Mouse (Mus musculus): ENCODE measurements at regions not wholly inside any gene's neighbourhood (a gene's known extent, or its start where the extent isn't known, plus 50 kb on each side); places are given as distances from the start of the nearest gene placed in this dataset.

- Histone ChIP-seq H3K9me3 (replicated peaks) (peaks cover 23% of the 10 kb centered on the region), H3K27me3 (ENCODE audit: insufficient read depth, low read length) (no peaks in the 10 kb centered on the region), H3K4me1 (ENCODE audit: insufficient read depth, low read depth, low read length) (no peaks in the 10 kb centered on the region), H3K36me3 (replicated peaks) (no peaks in the 10 kb centered on the region), H3K4me3 (ENCODE audit: low read depth, low read length) (no peak overlapping the region)
- TF ChIP-seq GATA2 (IDR thresholded peaks at IDR 0.05; ENCODE audit: borderline replicate concordance, low read depth, low read length) (no peak), TAL1 (conservative IDR thresholded peaks at IDR 0.05; ENCODE audit: low read depth, low read length) (no peak), CTCF (IDR thresholded peaks at IDR 0.05; ENCODE audit: low read depth, low read length) (no peak)
- ATAC-seq (ENCODE audit: extremely low read depth, insufficient number of reproducible peaks, low FRiP score, poor library complexity, severe bottlenecking) (no peak), DNase-seq (ENCODE audit: low spot score) (no peak)
Observed at GRCm38 (mm10) chr8:103270035-103270434, 484.6 kb upstream of the Cdh11 start.

- Histone ChIP-seq H3K4me3 (ENCODE audit: low read depth, low read length) (no peak overlapping the region), H3K36me3 (replicated peaks) (no peaks in the 10 kb centered on the region), H3K9me3 (replicated peaks) (peaks cover 23% of the 10 kb centered on the region), H3K4me1 (ENCODE audit: insufficient read depth, low read depth, low read length) (no peaks in the 10 kb centered on the region), H3K27me3 (ENCODE audit: insufficient read depth, low read length) (no peaks in the 10 kb centered on the region)
- ATAC-seq (ENCODE audit: extremely low read depth, insufficient number of reproducible peaks, low FRiP score, poor library complexity, severe bottlenecking) (no peak), DNase-seq (ENCODE audit: low spot score) (no peak)
- no peak for TF ChIP-seq POLR2AphosphoS5 (IDR thresholded peaks at IDR 0.05; ENCODE audit: insufficient replicate concordance, low read depth, low read length)
- no peak for TF ChIP-seq TAL1 (conservative IDR thresholded peaks at IDR 0.05; ENCODE audit: low read depth, low read length)
- TF ChIP-seq GATA1 (IDR thresholded peaks at IDR 0.05; ENCODE audit: borderline replicate concordance, low read length): no peak
- TF ChIP-seq CTCF (IDR thresholded peaks at IDR 0.05; ENCODE audit: low read depth, low read length): no peak
- TF ChIP-seq GATA2 (IDR thresholded peaks at IDR 0.05; ENCODE audit: borderline replicate concordance, low read depth, low read length): no peak
Observed at GRCm38 (mm10) chr8:103270815-103271553, 485.5 kb upstream of the Cdh11 start.

GRCm38 (mm10) chr8:103272305-103273079 lies 487.1 kb upstream of the Cdh11 start:
- TF ChIP-seq TAL1 (conservative IDR thresholded peaks at IDR 0.05; ENCODE audit: low read depth, low read length): no peak
- TF ChIP-seq GATA1 (IDR thresholded peaks at IDR 0.05; ENCODE audit: borderline replicate concordance, low read length): no peak
- no peak for TF ChIP-seq GATA2 (IDR thresholded peaks at IDR 0.05; ENCODE audit: borderline replicate concordance, low read depth, low read length)
- no peak for TF ChIP-seq CTCF (IDR thresholded peaks at IDR 0.05; ENCODE audit: low read depth, low read length)
- no peak for TF ChIP-seq POLR2AphosphoS5 (IDR thresholded peaks at IDR 0.05; ENCODE audit: insufficient replicate concordance, low read depth, low read length)
- no peak for ATAC-seq (ENCODE audit: extremely low read depth, insufficient number of reproducible peaks, low FRiP score, poor library complexity, severe bottlenecking)
- no peak for DNase-seq (ENCODE audit: low spot score)

GRCm38 (mm10) chr8:103273476-103273875 lies 488.0 kb upstream of the Cdh11 start:
- Histone ChIP-seq H3K4me1 (ENCODE audit: insufficient read depth, low read depth, low read length) (no peaks in the 10 kb centered on the region), H3K27me3 (ENCODE audit: insufficient read depth, low read length) (no peaks in the 10 kb centered on the region), H3K9me3 (replicated peaks) (peaks cover 14% of the 10 kb centered on the region), H3K36me3 (replicated peaks) (no peaks in the 10 kb centered on the region), H3K4me3 (ENCODE audit: low read depth, low read length) (no peak overlapping the region)
- TF ChIP-seq CTCF (IDR thresholded peaks at IDR 0.05; ENCODE audit: low read depth, low read length) (no peak), GATA1 (IDR thresholded peaks at IDR 0.05; ENCODE audit: borderline replicate concordance, low read length) (no peak), GATA2 (IDR thresholded peaks at IDR 0.05; ENCODE audit: borderline replicate concordance, low read depth, low read length) (no peak), TAL1 (conservative IDR thresholded peaks at IDR 0.05; ENCODE audit: low read depth, low read length) (no peak), POLR2AphosphoS5 (IDR thresholded peaks at IDR 0.05; ENCODE audit: insufficient replicate concordance, low read depth, low read length) (no peak)
- DNase-seq (ENCODE audit: low spot score): no peak
- no peak for ATAC-seq (ENCODE audit: extremely low read depth, insufficient number of reproducible peaks, low FRiP score, poor library complexity, severe bottlenecking)

More at GRCm38 (mm10) chr8:103272305-103273079, 487.1 kb upstream of the Cdh11 start:
- Histone ChIP-seq H3K9me3 (replicated peaks) (peaks cover 17% of the 10 kb centered on the region), H3K4me3 (ENCODE audit: low read depth, low read length) (no peak overlapping the region), H3K27me3 (ENCODE audit: insufficient read depth, low read length) (no peaks in the 10 kb centered on the region), H3K4me1 (ENCODE audit: insufficient read depth, low read depth, low read length) (no peaks in the 10 kb centered on the region), H3K36me3 (replicated peaks) (no peaks in the 10 kb centered on the region)

- TF ChIP-seq CTCF (IDR thresholded peaks at IDR 0.05; ENCODE audit: low read depth, low read length) (no peak), TAL1 (conservative IDR thresholded peaks at IDR 0.05; ENCODE audit: low read depth, low read length) (no peak), GATA2 (IDR thresholded peaks at IDR 0.05; ENCODE audit: borderline replicate concordance, low read depth, low read length) (no peak), POLR2AphosphoS5 (IDR thresholded peaks at IDR 0.05; ENCODE audit: insufficient replicate concordance, low read depth, low read length) (no peak), GATA1 (IDR thresholded peaks at IDR 0.05; ENCODE audit: borderline replicate concordance, low read length) (no peak)
- Histone ChIP-seq H3K9me3 (replicated peaks) (peaks cover 3% of the 10 kb centered on the region), H3K4me3 (ENCODE audit: low read depth, low read length) (no peak overlapping the region), H3K36me3 (replicated peaks) (no peaks in the 10 kb centered on the region), H3K4me1 (ENCODE audit: insufficient read depth, low read depth, low read length) (no peaks in the 10 kb centered on the region), H3K27me3 (ENCODE audit: insufficient read depth, low read length) (no peaks in the 10 kb centered on the region)
- ATAC-seq (ENCODE audit: extremely low read depth, insufficient number of reproducible peaks, low FRiP score, poor library complexity, severe bottlenecking) (no peak), DNase-seq (ENCODE audit: low spot score) (no peak)
Observed at GRCm38 (mm10) chr8:103281801-103282200, 496.4 kb upstream of the Cdh11 start.

GRCm38 (mm10) chr8:103288561-103288974 lies 503.1 kb upstream of the Cdh11 start:
- no peak for ATAC-seq (ENCODE audit: extremely low read depth, insufficient number of reproducible peaks, low FRiP score, poor library complexity, severe bottlenecking)
- Histone ChIP-seq H3K4me3 (ENCODE audit: low read depth, low read length) (no peak overlapping the region), H3K36me3 (replicated peaks) (no peaks in the 10 kb centered on the region), H3K9me3 (replicated peaks) (peaks cover 30% of the 10 kb centered on the region), H3K4me1 (ENCODE audit: insufficient read depth, low read depth, low read length) (no peaks in the 10 kb centered on the region), H3K27me3 (ENCODE audit: insufficient read depth, low read length) (no peaks in the 10 kb centered on the region)
- DNase-seq (ENCODE audit: low spot score): no peak
- TF ChIP-seq TAL1 (conservative IDR thresholded peaks at IDR 0.05; ENCODE audit: low read depth, low read length) (no peak), POLR2AphosphoS5 (IDR thresholded peaks at IDR 0.05; ENCODE audit: insufficient replicate concordance, low read depth, low read length) (no peak), GATA2 (IDR thresholded peaks at IDR 0.05; ENCODE audit: borderline replicate concordance, low read depth, low read length) (no peak), CTCF (IDR thresholded peaks at IDR 0.05; ENCODE audit: low read depth, low read length) (no peak), GATA1 (IDR thresholded peaks at IDR 0.05; ENCODE audit: borderline replicate concordance, low read length) (no peak)

Measured in G1E (cell line).